Mouse (Mus musculus) cerebral cortex, adult 2 months (tissue): ENCODE data around the gene Dnm1.

Experiments
- WGBS: fragments of 180-500 bp; shearing (Covaris S2); methylation state at CpG from one replicate; pipeline ENCODE4 v1.1.7; 2018; 5-methylcytosine and 5-hydroxymethylcytosine counted together

Dnm1 gene

GRCm38 (mm10) chr2:32353007-32353542, at the start of gene Dnm1:
Gene Dnm1 (minus strand): TSS chr2:32353338.
- under 1% methylated on average over 63 of the region's 63 CpGs for WGBS

GRCm38 (mm10) chr2:32396695-32397094, 43.6 kb upstream of the Dnm1 start:
- WGBS, result under 1% methylated on average over 15 of the region's 15 CpGs

GRCm38 (mm10) chr2:32395946-32396621, 42.9 kb upstream of the Dnm1 start:
- WGBS, result under 1% methylated on average over 59 of the region's 59 CpGs

- WGBS, result under 1% methylated on average over 31 of the region's 31 CpGs
Measured at GRCm38 (mm10) chr2:32395484-32395945, 42.4 kb upstream of the Dnm1 start, which contains the start of gene Ptges2. Gene Ptges2 (plus strand): TSS chr2:32395896.

GRCm38 (mm10) chr2:32394973-32395372, 41.8 kb upstream of the Dnm1 start:
- WGBS, result 2% methylated on average over 8 of the region's 8 CpGs

GRCm38 (mm10) chr2:32392063-32392462, 38.9 kb upstream of the Dnm1 start:
- WGBS, result 90% methylated on average over 5 of the region's 5 CpGs

GRCm38 (mm10) chr2:32390871-32391270, 37.7 kb upstream of the Dnm1 start:
- 85% methylated on average over 8 of the region's 8 CpGs for WGBS

- WGBS, result 90% methylated on average over 2 of the region's 2 CpGs
Measured at GRCm38 (mm10) chr2:32389157-32389556, 36.0 kb upstream of the Dnm1 start.

GRCm38 (mm10) chr2:32387706-32388490, 34.8 kb upstream of the Dnm1 start, which contains the start of gene Lcn2:
Gene Lcn2 (minus strand): TSS chr2:32388252.
- 67% methylated on average over 5 of the region's 5 CpGs for WGBS

- WGBS, result 52% methylated on average over 2 of the region's 2 CpGs
Measured at GRCm38 (mm10) chr2:32382689-32383088, 29.6 kb upstream of the Dnm1 start.

GRCm38 (mm10) chr2:32381775-32382223, 28.7 kb upstream of the Dnm1 start, which contains the start of gene 1110008P14Rik:
Gene 1110008P14Rik (minus strand): TSS chr2:32381938.
- WGBS, result 1% methylated on average over 46 of the region's 47 CpGs

- 1% methylated on average over 27 of the region's 27 CpGs for WGBS
Measured at GRCm38 (mm10) chr2:32381141-32381774, 28.1 kb upstream of the Dnm1 start.

GRCm38 (mm10) chr2:32380001-32380500, 26.9 kb upstream of the Dnm1 start:
- WGBS, result 45% methylated on average over 7 of the region's 7 CpGs

GRCm38 (mm10) chr2:32376963-32377362, 23.8 kb upstream of the Dnm1 start:
- WGBS, result 57% methylated on average over 10 of the region's 10 CpGs

GRCm38 (mm10) chr2:32375317-32375940, 22.3 kb upstream of the Dnm1 start:
- WGBS, result 58% methylated on average over 13 of the region's 13 CpGs

- WGBS, result 78% methylated on average over 10 of the region's 10 CpGs
Measured at GRCm38 (mm10) chr2:32374191-32374590, 21.1 kb upstream of the Dnm1 start.

GRCm38 (mm10) chr2:32367315-32367714, 14.2 kb upstream of the Dnm1 start:
- WGBS, result 92% methylated on average over 5 of the region's 5 CpGs

GRCm38 (mm10) chr2:32364121-32364520, 11.0 kb upstream of the Dnm1 start:
- WGBS, result 82% methylated on average over 8 of the region's 8 CpGs

GRCm38 (mm10) chr2:32363376-32364106, 10.4 kb upstream of the Dnm1 start:
- WGBS, result 3% methylated on average over 19 of the region's 19 CpGs

- WGBS, result under 1% methylated on average over 53 of the region's 53 CpGs
Measured at GRCm38 (mm10) chr2:32362817-32363340, 9.7 kb upstream of the Dnm1 start.
